Mouse (Mus musculus) forebrain, embryonic 11.5 days (tissue): ENCODE measurements around the gene Bbip1. TPM values are rescaled to one million over a fixed set of nuclear protein-coding genes. Genes with fewer than 3 reads are reported as not detected.
"Not testable (repeated sequence)": the region's sequence is repeated elsewhere in the genome, so short reads cannot be mapped to it uniquely, and the experiment has no call there.

Source experiments
- ATAC-seq: fragments of 200-750 bp; cut with Nextera tagmentation; replicated peaks from 2 replicates; pipeline ENCODE4 v1.8.0; 2017; ENCODE audit warnings: moderate TSS enrichment; ENCODE audit not compliant: low FRiP score
- DNase-seq: peaks from one replicate; pipeline ENCODE4 v3.0.0-alpha.2; 2017; ENCODE audit warnings: low spot score
- H3K27ac ChIP-seq: fragments of 300-500 bp; sonication (generic); 2 replicates; pipeline ENCODE4 v1.5.1; 2014; ENCODE audit warnings: low read depth, low read length
- H3K27me3 ChIP-seq: fragments of 300-500 bp; sonication (generic); 2 replicates; pipeline ENCODE4 v1.6.1; 2014; ENCODE audit warnings: mild to moderate bottlenecking, low read length, mixed read lengths; ENCODE audit not compliant: control insufficient read depth, insufficient read depth
- H3K36me3 ChIP-seq: fragments of 300-500 bp; sonication (generic); 2 replicates; pipeline ENCODE4 v1.6.1; 2014; ENCODE audit warnings: mild to moderate bottlenecking, low read length, moderate library complexity, mixed read lengths; ENCODE audit not compliant: control insufficient read depth, insufficient read depth
- H3K4me1 ChIP-seq: fragments of 300-500 bp; sonication (generic); replicated peaks from 2 replicates; pipeline ENCODE4 v1.6.1; 2014; ENCODE audit warnings: low read length, mixed read lengths; ENCODE audit not compliant: control insufficient read depth, insufficient read depth
- H3K4me2 ChIP-seq: fragments of 300-500 bp; sonication (generic); 2 replicates; pipeline ENCODE4 v1.6.1; 2014; ENCODE audit warnings: low read depth, mild to moderate bottlenecking, low read length, moderate library complexity, mixed read lengths; ENCODE audit not compliant: severe bottlenecking
- H3K4me3 ChIP-seq: fragments of 300-500 bp; sonication (generic); 2 replicates; pipeline ENCODE4 v1.5.1; 2014; ENCODE audit warnings: low read depth, low read length
- H3K9ac ChIP-seq: fragments of 300-500 bp; sonication (generic); 2 replicates; pipeline ENCODE4 v1.6.1; 2014; ENCODE audit warnings: low read length
- H3K9me3 ChIP-seq: fragments of 300-500 bp; sonication (generic); 2 replicates; pipeline ENCODE4 v1.6.1; 2016; ENCODE audit warnings: low read length, mixed read lengths; ENCODE audit not compliant: control insufficient read depth
- WGBS: fragments of 180-500 bp; shearing (Covaris S2); extraction: QIAGEN DNeasy Blood & Tissue Kit; methylation state at CpG from one replicate; pipeline ENCODE4 v1.1.7; 2014; 5-methylcytosine and 5-hydroxymethylcytosine counted together
- polyA plus RNA-seq: library from polyadenylated mRNA; unstranded; fragments of >200 nt; fragmentation: Nextera tagmentation; extraction: Ambion mirVana; gene quantifications from 2 replicates; pipeline ENCODE4 v1.2.1, GENCODE M21; 2014

Bbip1 gene
- polyA plus RNA-seq, 1 experiment from 2014 or later, result 138 TPM

GRCm38 (mm10) chr19:53969226-53969625 is 24.8 kb upstream of the Bbip1 start:
- H3K9ac ChIP-seq, result no peak overlapping the region
- no peaks in the 10 kb centered on the region for H3K4me1 ChIP-seq
- no peaks in the 10 kb centered on the region for H3K9me3 ChIP-seq
- H3K27me3 ChIP-seq, result no peaks in the 10 kb centered on the region
- 95% methylated on average over 3 of the region's 3 CpGs for WGBS
- no peak overlapping the region for H3K27ac ChIP-seq
- H3K36me3 ChIP-seq, result no peaks in the 10 kb centered on the region
- H3K4me2 ChIP-seq, result no peak overlapping the region
- DNase-seq (no peak), ATAC-seq (no peak)
- H3K4me3 ChIP-seq, result no peak overlapping the region

GRCm38 (mm10) chr19:53964910-53965633 is 20.6 kb upstream of the Bbip1 start:
- Histone ChIP-seq H3K4me2 (no peak overlapping the region), H3K36me3 (no peaks in the 10 kb centered on the region), H3K27me3 (no peaks in the 10 kb centered on the region), H3K4me3 (no peak overlapping the region), H3K9me3 (no peaks in the 10 kb centered on the region), H3K4me1 (no peaks in the 10 kb centered on the region), H3K9ac (no peak overlapping the region), H3K27ac (no peak overlapping the region)
- ATAC-seq (no peak), DNase-seq (no peak)
- WGBS, result 90% methylated on average over 10 of the region's 10 CpGs

GRCm38 (mm10) chr19:53964347-53964746 is 19.9 kb upstream of the Bbip1 start:
- H3K9ac ChIP-seq, H3K4me2 ChIP-seq, DNase-seq, H3K27ac ChIP-seq, H3K4me1 ChIP-seq, H3K36me3 ChIP-seq, H3K27me3 ChIP-seq, H3K4me3 ChIP-seq, ATAC-seq, H3K9me3 ChIP-seq: not testable (repeated sequence)
- 93% methylated on average over 3 of the region's 3 CpGs for WGBS

GRCm38 (mm10) chr19:53962511-53962910 is 18.1 kb upstream of the Bbip1 start:
- H3K27ac ChIP-seq, result no peak overlapping the region
- ATAC-seq (no peak), DNase-seq (no peak)
- H3K36me3 ChIP-seq, result no peaks in the 10 kb centered on the region
- no peak overlapping the region for H3K4me2 ChIP-seq
- no peaks in the 10 kb centered on the region for H3K4me1 ChIP-seq
- WGBS, result 93% methylated on average over 4 of the region's 4 CpGs
- H3K4me3 ChIP-seq, result no peak overlapping the region
- no peak overlapping the region for H3K9ac ChIP-seq
- no peaks in the 10 kb centered on the region for H3K9me3 ChIP-seq
- H3K27me3 ChIP-seq, result no peaks in the 10 kb centered on the region

- H3K36me3 ChIP-seq, result no peaks in the 10 kb centered on the region
- 91% methylated on average over 2 of the region's 2 CpGs for WGBS
- H3K27me3 ChIP-seq, result no peaks in the 10 kb centered on the region
- no peak overlapping the region for H3K4me3 ChIP-seq
- H3K9ac ChIP-seq, result no peak overlapping the region
- H3K9me3 ChIP-seq, result no peaks in the 10 kb centered on the region
- ATAC-seq (no peak), DNase-seq (no peak)
- H3K4me1 ChIP-seq, result no peaks in the 10 kb centered on the region
- H3K4me2 ChIP-seq, result no peak overlapping the region
- no peak overlapping the region for H3K27ac ChIP-seq
Measured at GRCm38 (mm10) chr19:53957513-53957912, 13.1 kb upstream of the Bbip1 start.

- H3K4me2 ChIP-seq, result peak overlapping the region; percentile 68
- no peaks in the 10 kb centered on the region for H3K27me3 ChIP-seq
- H3K9me3 ChIP-seq, result no peaks in the 10 kb centered on the region
- H3K4me3 ChIP-seq, result peak overlapping the region; percentile 98
- H3K9ac ChIP-seq, result peak overlapping the region; percentile 95
- under 1% methylated on average over 39 of the region's 69 CpGs for WGBS
- ATAC-seq (peak; percentile 30), DNase-seq (peak; percentile 83)
- peaks cover 7% of the 10 kb centered on the region; the same call in 1 of the 2 replicates for H3K4me1 ChIP-seq
- no peaks in the 10 kb centered on the region for H3K36me3 ChIP-seq
- H3K27ac ChIP-seq, result peak overlapping the region; percentile 97
Measured at GRCm38 (mm10) chr19:53945171-53946042, 980 bp upstream of the Bbip1 start.

GRCm38 (mm10) chr19:53944786-53945169 is 351 bp upstream of the Bbip1 start:
- H3K27ac ChIP-seq, result peak overlapping the region; percentile 97
- H3K9ac ChIP-seq, result peak overlapping the region; percentile 95
- peak overlapping the region; percentile 98 for H3K4me3 ChIP-seq
- H3K4me1 ChIP-seq, result peaks cover 7% of the 10 kb centered on the region; the same call in 1 of the 2 replicates
- H3K4me2 ChIP-seq, result peak overlapping the region; percentile 68; the same call in 1 of the 2 replicates
- DNase-seq (no peak), ATAC-seq (no peak)
- H3K9me3 ChIP-seq, result no peaks in the 10 kb centered on the region
- under 1% methylated on average over 34 of the region's 47 CpGs for WGBS
- no peaks in the 10 kb centered on the region for H3K36me3 ChIP-seq
- H3K27me3 ChIP-seq, result no peaks in the 10 kb centered on the region

- H3K27me3 ChIP-seq, result no peaks in the 10 kb centered on the region
- ATAC-seq (no peak), DNase-seq (no peak)
- H3K4me2 ChIP-seq, result no peak overlapping the region
- H3K9me3 ChIP-seq, result no peaks in the 10 kb centered on the region
- no peak overlapping the region for H3K27ac ChIP-seq
- H3K4me3 ChIP-seq, result no peak overlapping the region
- no peaks in the 10 kb centered on the region for H3K36me3 ChIP-seq
- WGBS, result 98% methylated on average over 2 of the region's 2 CpGs
- H3K4me1 ChIP-seq, result peaks cover 6% of the 10 kb centered on the region; the same call in 1 of the 2 replicates
- no peak overlapping the region for H3K9ac ChIP-seq
Measured at GRCm38 (mm10) chr19:53942342-53942741, 2.1 kb downstream of the Bbip1 start.
